Mouse (Mus musculus) ES-E14 (cell line): Measurements from ENCODE around the gene Oprd1. TPM values are rescaled to one million over a fixed set of nuclear protein-coding genes. Genes with fewer than 3 reads are reported as not detected.
A peak's percentile ranks its signal among the peaks of the same experiment; 100 is the strongest.

Experiments
- DNase-seq: peaks from one replicate; pipeline ENCODE4 v3.0.0-alpha.2; 2013; ENCODE audit warnings: low read depth, low spot score
- H3K27ac ChIP-seq: 2 replicates; pipeline ENCODE4 v1.5.1; 2012; ENCODE audit warnings: low read depth, mild to moderate bottlenecking, low read length, moderate library complexity, mixed read lengths; ENCODE audit not compliant: poor library complexity, insufficient read depth, severe bottlenecking
- H3K36me3 ChIP-seq: 2 replicates; pipeline ENCODE4 v1.6.1; 2012; ENCODE audit warnings: mild to moderate bottlenecking, low read length, moderate library complexity, mixed read lengths; ENCODE audit not compliant: control insufficient read depth, poor library complexity, insufficient read depth, severe bottlenecking
- H3K4me1 ChIP-seq, 2 experiments: fragments of 150-350 bp in 1 of 2; sonication (generic) in 1 of 2; 2 replicates each; pipeline ENCODE4 v1.6.1; 2012; ENCODE audit warnings: low read length in 2 of 2, mild to moderate bottlenecking in 1 of 2, mixed read lengths in 1 of 2; ENCODE audit not compliant: control insufficient read depth in 2 of 2, insufficient read depth in 2 of 2, poor library complexity in 1 of 2
- H3K4me3 ChIP-seq, 2 experiments: fragments of 150-350 bp in 1 of 2; sonication (generic) in 1 of 2; 2 replicates each; pipeline ENCODE4 v1.5.1; 2012; ENCODE audit warnings: low read length in 2 of 2, low read depth in 1 of 2, mild to moderate bottlenecking in 1 of 2, mixed read lengths in 1 of 2; ENCODE audit not compliant: insufficient read depth in 1 of 2, poor library complexity in 1 of 2, severe bottlenecking in 1 of 2
- H3K9ac ChIP-seq: 2 replicates; pipeline ENCODE4 v1.6.1; 2012; ENCODE audit warnings: low read depth, mild to moderate bottlenecking, low read length, mixed read lengths; ENCODE audit not compliant: poor library complexity, insufficient read depth, severe bottlenecking
- H3K9me3 ChIP-seq: fragments of 150-350 bp; sonication (generic); 2 replicates; pipeline ENCODE4 v1.6.1; 2012; ENCODE audit warnings: low read depth, mild to moderate bottlenecking, low read length; ENCODE audit not compliant: control insufficient read depth, insufficient read depth
- CHD2 ChIP-seq: IDR thresholded peaks from 2 replicates; pipeline ENCODE4 v1.6.1; 2014; ENCODE audit warnings: mild to moderate bottlenecking, low read depth, low read length, inconsistent platforms
- HCFC1 ChIP-seq: IDR thresholded peaks from 2 replicates; pipeline ENCODE4 v1.6.1; 2012; ENCODE audit warnings: low read length, inconsistent platforms, borderline replicate concordance; ENCODE audit not compliant: insufficient read depth
- MAFK ChIP-seq: IDR thresholded peaks from 2 replicates; pipeline ENCODE4 v1.6.1; 2014; ENCODE audit warnings: mild to moderate bottlenecking, low read depth, low read length, inconsistent platforms; ENCODE audit not compliant: insufficient read depth
- ZC3H11A ChIP-seq: IDR thresholded peaks from 2 replicates; pipeline ENCODE4 v1.6.1; 2012; ENCODE audit warnings: low read depth, mild to moderate bottlenecking, inconsistent platforms, low read length, borderline replicate concordance
- ZNF384 ChIP-seq: IDR thresholded peaks from 2 replicates; pipeline ENCODE4 v1.6.1; 2012; ENCODE audit warnings: low read depth, low read length, inconsistent platforms
- in situ Hi-C, 2 experiments: fragments of 600-800 bp; cut with MboI; formaldehyde crosslinking; loops; one replicate each; pipeline ENCODE4 v1.15.1; 2025; ENCODE audit warnings: low sequenced_read_pairs in 2 of 2, inconsistent platforms in 1 of 2; ENCODE audit not compliant: unreplicated experiment in 2 of 2
- total RNA-seq: library from RNA; depleted of rRNA; stranded (reverse); fragments of 300-350 nt; gene quantifications from 2 replicates; pipeline ENCODE4 v1.2.3, GENCODE M21; 2012

Oprd1 gene
- total RNA-seq, 1 experiment, result 0.62 TPM

DNA sequence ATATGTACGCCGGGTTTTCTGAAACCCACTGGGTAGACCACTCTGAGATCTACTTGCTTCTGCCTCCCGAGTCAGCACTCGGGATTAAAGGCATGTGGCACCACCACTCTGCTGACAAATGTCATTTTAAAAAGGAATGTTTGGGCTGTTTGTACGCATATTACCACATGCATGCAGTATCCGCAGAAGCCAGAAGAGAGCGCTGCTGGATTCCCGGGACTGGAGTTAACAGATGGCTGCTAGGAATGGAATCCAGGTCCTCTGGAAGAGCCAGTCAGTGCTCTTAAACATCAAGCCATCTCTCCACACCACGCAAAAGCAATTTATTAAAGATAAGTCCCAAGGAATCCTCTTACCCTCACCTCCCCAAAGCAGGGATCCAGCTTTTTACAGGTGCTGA is 36.4 kb upstream of the Oprd1 start:
- TF ChIP-seq ZC3H11A, result no peak
- TF ChIP-seq MAFK, result no peak
- no peak for TF ChIP-seq ZNF384
- no peak for TF ChIP-seq CHD2
- TF ChIP-seq HCFC1, result no peak
- Histone ChIP-seq H3K4me1 (peaks cover 1 to 7% of the 10 kb centered on the region in 2 experiments; a peak in 2 of 4 replicates), H3K9me3 (no peaks in the 10 kb centered on the region), H3K4me3 (no peak overlapping the region), H3K27ac (no peak overlapping the region), H3K36me3 (peaks cover 6% of the 10 kb centered on the region), H3K9ac (no peak overlapping the region)
- DNase-seq, result peak; percentile 56
- in situ Hi-C loops, result no loop called here

DNA sequence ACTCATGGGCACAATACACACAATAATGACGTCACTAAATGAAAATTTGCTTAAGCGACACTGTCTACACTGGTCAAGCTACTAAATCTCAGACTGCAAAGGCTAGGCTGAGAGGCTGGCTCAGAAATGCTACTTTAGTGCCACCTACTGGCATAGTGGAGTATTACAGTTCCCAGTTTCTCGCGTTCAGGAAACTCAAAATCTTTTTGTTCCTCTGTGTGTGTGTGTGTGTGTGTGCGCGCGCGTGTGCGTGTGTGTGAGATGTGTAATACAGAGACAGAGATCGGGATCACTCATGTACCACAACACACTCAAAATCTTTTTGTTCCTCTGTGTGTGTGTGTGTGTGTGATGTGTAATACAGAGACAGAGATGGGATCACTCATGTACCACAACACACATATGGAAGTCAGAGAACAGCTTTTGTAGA is 34.4 kb upstream of the Oprd1 start:
- Histone ChIP-seq H3K9me3 (no peaks in the 10 kb centered on the region), H3K4me1 (peaks cover 1 to 5% of the 10 kb centered on the region in 2 experiments; a peak in 2 of 4 replicates), H3K4me3 (no peak overlapping the region), H3K27ac (no peak overlapping the region), H3K36me3 (no peaks in the 10 kb centered on the region), H3K9ac (no peak overlapping the region)
- in situ Hi-C loops, result loop anchor here in 1 of 2 experiments (10.0 kb wide), 1 partner anchor 84 kb away; no protein-coding TSS in a partner anchor
- peak; percentile 76 for DNase-seq
- TF ChIP-seq CHD2 (no peak), ZC3H11A (peak; percentile 55; the same call in 1 of the 2 replicates)

DNA sequence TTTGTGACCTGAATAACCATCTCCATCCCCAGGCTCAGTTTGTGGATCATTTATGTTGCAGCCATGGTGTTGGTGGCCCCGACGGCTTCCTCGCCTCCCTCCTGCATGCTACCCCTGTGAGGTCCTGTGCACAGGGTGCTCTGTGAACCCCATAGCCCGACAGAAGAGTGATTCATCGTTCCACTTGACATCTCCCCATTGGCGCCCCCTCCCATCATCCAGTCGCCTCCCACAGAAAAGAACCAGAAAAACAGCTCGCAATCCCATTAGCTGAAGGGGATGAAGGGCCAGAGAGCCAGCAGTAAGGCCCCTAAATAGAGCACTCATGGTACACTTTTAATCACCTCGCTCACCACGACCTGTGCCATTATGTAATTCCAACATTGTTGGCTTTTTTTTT is 32.2 kb upstream of the Oprd1 start:
- Histone ChIP-seq H3K4me1 (peaks cover 1 to 11% of the 10 kb centered on the region in 2 experiments; a peak in 2 of 4 replicates), H3K9ac (no peak overlapping the region), H3K9me3 (no peaks in the 10 kb centered on the region), H3K36me3 (no peaks in the 10 kb centered on the region), H3K4me3 (no peak overlapping the region), H3K27ac (no peak overlapping the region)
- in situ Hi-C loops, result loop anchor here in 1 of 2 experiments (10.0 kb wide), 1 partner anchor 82 kb away; no protein-coding TSS in a partner anchor
- no peak for DNase-seq
- no peak for TF ChIP-seq CHD2
- no peak for TF ChIP-seq MAFK
- TF ChIP-seq ZC3H11A, result no peak
- TF ChIP-seq ZNF384, result no peak
- TF ChIP-seq HCFC1, result no peak

DNA sequence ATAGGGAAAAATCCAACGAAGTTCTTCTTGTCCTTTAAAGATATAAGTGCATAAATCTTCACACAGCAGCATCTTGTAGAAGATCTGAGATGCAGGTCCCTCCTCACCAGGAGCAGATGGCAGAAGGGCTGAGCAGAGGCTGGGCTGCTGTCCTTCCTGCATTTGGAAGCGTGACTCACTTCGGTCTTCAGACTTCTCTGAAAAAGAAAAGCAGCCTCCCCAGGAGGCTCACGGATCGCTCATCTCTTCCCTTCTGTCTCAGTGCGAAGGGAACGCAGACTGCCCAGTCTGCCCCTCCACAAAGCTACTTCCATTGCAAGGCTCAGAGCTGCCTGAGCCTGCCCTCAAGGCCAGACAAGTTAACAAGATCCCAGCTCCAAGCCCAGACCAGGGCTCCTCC is 26.6 kb upstream of the Oprd1 start:
- Histone ChIP-seq H3K4me1 (peaks cover 2 to 15% of the 10 kb centered on the region in 2 experiments; a peak in 2 of 4 replicates), H3K27ac (no peak overlapping the region), H3K36me3 (no peaks in the 10 kb centered on the region), H3K9me3 (no peaks in the 10 kb centered on the region), H3K9ac (no peak overlapping the region), H3K4me3 (no peak overlapping the region)
- in situ Hi-C loops, result loop anchor here in 1 of 2 experiments (10.0 kb wide), 1 partner anchor 76 kb away; no protein-coding TSS in a partner anchor
- no peak for DNase-seq
- no peak for TF ChIP-seq HCFC1
- TF ChIP-seq MAFK, result no peak
- TF ChIP-seq ZNF384, result no peak
- TF ChIP-seq CHD2, result no peak
- no peak for TF ChIP-seq ZC3H11A

DNA sequence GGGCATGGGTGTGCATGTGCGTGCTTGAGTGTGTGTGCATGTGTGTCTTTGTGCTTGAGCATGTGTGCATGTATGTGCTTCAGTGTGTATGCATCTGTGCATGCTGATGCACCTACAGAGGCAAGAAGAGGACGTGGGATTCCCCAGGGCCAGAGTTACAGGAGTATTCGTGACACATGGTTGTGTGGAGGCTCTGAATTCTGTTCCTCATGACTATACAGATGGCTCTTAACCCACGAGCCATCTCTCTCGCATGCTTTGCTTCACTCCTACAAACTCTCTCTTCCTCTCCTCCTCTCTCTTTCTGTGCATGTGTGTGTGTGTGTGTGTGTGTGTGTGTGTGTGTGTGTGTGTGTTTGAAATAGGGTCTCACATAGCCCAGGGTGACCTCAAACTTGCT is 25.5 kb upstream of the Oprd1 start:
- in situ Hi-C loops, result loop anchor here in 1 of 2 experiments (10.0 kb wide), 1 partner anchor 75 kb away; no protein-coding TSS in a partner anchor
- Histone ChIP-seq H3K36me3 (no peaks in the 10 kb centered on the region), H3K27ac (no peak overlapping the region), H3K9ac (no peak overlapping the region), H3K9me3 (no peaks in the 10 kb centered on the region), H3K4me3 (no peak overlapping the region), H3K4me1 (peaks cover 2 to 15% of the 10 kb centered on the region in 2 experiments; a peak in 2 of 4 replicates)
- no peak for DNase-seq
- TF ChIP-seq ZNF384 (no peak), CHD2 (no peak), HCFC1 (no peak), ZC3H11A (no peak), MAFK (no peak)
